Mouse (Mus musculus) mouse trophoblast stem cell (cell line): ENCODE measurements around the gene Zfp697.
"Not testable (repeated sequence)": the region's sequence is repeated elsewhere in the genome, so short reads cannot be mapped to it uniquely, and the experiment has no call there.

Experiments used
- in situ Hi-C, 2 experiments: fragments of 300-500 bp; cut with MseI, MboI; formaldehyde crosslinking; loops; 2 replicates in 1 of 2; 3 replicates in 1 of 2; pipeline ENCODE4 v1.15.1; 2025

The Zfp697 gene

DNA sequence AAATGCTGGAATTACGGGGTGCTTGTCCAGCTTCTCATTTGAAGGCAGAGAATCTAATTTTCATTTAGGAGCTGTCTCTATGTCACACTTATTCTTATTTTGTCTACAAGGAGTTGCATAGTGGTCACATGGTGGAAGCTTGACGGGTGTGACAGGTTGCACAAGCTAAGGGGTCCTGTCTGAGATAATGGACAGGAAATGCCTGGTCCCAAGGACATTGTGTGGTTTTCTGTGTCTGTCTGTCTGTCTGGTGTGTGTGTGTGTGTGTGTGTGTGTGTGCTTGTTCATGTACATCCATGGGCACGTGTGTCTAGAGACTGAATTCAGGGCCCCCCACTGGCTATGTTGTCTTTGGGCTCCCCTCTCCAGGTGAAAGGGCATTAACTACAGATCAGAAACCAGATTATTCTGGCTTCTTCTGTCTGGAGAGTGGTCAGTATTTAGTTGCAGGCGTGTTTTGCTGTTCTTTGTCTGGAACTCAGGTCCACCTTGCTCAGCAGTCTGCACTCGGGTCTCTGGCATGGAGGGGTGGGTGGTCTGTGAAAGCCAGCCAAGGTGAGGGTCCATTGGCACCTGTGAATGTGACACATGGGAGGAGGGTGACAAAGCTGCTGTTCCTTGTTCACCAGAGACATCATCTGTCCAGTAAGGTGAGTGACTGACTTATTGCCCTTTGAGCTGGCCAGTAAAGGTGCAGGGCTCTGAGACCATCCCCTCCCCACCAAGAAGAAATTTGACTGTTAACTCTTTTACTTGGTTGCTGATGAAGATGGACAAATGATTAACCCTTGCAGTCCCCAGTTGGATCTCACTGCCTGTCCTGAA lies 34.4 kb downstream of the Zfp697 start:
- in situ Hi-C loops, result no loop called here

DNA sequence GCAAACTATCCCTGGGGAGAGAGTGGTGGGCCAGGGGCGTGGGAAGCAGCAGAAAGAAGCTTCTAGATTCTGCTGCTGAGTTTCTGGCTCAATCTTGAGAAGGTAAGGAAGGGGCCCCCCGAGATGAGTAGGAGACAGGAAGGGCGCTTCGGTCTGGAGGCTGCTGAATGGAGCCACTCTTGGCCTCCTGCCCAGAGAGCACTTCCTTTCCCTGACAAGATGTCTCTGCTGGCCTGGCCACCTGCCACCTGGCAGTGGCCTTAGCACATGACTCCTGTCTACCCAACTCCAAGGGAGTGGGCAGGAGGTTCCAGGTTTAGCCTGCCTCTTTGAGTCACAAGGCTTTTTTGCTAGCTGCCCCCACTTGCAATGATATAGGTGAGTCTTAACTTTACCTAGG lies 35.1 kb downstream of the Zfp697 start:
- in situ Hi-C loops, result no loop called here

DNA sequence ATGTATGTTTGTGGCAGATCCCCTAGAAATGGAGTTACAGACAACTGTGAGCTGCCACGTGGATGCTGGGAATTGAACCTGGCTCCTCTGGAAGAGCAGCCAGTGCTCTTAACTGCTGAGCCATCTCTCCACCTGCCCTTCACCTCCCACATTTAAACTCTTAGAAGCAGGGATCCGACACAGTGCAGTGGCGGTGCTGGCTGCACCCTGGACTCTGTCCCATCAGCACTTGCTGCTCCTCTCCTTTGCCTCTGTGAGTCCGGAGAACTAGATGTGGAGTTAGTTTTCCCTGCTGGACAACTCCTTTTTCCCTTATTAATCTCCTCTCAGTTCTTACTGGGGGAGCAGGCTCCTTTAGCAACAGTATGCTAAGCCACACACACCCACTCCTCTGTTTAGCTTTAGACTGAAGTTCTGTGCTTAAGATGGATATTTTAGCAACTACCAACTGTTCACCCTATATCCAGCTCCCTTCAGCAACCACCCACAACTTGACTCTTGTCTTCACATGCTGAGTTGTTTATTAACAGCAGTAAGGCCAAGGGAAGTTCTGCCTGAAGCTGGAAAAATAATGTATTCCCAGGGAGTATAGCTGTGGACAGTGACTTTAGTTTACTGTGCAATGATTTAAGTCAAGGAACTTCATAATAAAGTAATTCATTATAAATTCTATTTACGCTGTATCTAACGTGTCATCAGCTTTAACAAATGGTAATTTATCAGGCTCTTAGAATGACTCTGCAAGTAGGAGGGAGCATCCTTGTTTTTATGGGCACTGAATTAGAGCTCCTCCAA lies 36.9 kb downstream of the Zfp697 start:
- in situ Hi-C loops, result no loop called here

DNA sequence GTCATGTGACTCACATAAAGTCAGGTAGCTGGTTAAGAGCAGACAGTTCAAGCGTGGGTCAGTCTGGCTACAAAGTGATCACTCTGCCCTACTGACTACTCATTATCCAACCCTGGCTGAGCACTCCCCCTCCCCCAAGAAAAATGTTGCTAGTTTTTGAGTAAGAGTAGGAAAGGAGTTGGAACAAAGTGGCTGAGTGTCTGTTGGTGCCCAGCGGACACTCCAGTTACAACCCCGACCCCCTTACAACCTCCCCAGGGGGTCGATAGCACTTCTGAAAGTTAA lies 37.5 kb downstream of the Zfp697 start:
- in situ Hi-C loops, result loop anchor here (5.0 kb wide), 2 partner anchors 37 to 42 kb away; partner anchors contain the start of gene Zfp697 (in 1 of the 2)

DNA sequence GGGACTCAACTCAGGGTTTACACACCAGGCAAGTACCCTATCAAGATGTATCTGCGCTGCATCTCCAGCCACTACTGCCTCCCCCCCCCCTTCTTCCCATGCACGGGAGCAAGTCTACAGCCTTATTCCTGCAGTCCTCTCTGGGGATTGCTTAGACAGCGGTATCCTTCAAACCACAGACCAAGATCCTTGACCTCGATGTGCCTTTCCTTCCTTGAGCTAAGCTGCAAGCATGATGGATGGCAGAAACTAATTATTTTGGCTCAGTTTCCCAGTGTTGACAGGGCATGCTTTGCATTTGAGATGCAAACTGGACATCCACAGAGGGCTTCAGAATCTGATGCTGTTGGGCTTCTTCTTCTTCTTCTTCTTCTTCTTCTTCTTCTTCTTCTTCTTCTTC lies 40.7 kb downstream of the Zfp697 start:
- in situ Hi-C loops, result loop anchor here (5.0 kb wide), 2 partner anchors 41 to 46 kb away; partner anchors contain the start of gene Zfp697 (in 1 of the 2)

DNA sequence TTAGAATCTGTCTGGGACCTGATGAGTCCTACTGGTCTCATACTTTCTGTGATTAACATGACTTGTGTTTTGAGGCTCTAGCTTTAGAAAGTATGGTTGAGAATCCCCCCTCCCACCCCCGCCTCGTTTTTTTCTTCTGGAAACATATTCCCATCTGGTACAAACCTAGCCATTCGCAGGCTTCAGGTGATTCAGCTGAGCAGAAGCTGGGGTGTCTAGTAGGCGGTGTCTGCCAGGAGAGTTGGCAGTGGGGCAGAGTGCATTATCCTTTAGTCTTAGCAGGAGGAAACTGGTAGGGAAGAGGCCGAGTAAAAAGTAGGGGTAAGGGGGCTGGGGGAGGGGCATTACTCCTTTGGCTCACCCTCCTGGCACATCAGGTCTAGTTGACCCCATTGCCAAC lies 44.5 kb downstream of the Zfp697 start:
- in situ Hi-C loops, result loop anchor here in 1 of 2 experiments (25.0 kb wide), 1 partner anchor 89 kb away; the partner anchor contains the start of gene Phgdh

DNA sequence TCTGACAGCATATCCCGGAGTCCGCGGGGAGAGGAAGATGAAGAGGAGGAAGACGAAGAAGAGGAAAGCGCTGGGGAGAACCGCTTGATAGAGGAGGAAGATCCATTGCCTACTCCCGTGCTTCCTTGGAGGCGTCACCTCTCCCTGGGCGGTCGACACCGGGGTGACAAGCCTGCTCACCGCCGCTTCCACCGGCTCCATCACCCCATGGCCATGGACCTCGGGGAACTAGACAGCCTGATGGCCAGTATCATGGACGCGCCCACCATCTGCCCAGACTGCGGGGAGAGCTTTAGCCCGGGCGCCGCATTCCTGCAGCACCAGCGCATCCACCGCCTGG lies 45.0 kb downstream of the Zfp697 start:
- in situ Hi-C loops, result loop anchor here in 1 of 2 experiments (25.0 kb wide), 1 partner anchor 90 kb away; the partner anchor contains the start of gene Phgdh

DNA sequence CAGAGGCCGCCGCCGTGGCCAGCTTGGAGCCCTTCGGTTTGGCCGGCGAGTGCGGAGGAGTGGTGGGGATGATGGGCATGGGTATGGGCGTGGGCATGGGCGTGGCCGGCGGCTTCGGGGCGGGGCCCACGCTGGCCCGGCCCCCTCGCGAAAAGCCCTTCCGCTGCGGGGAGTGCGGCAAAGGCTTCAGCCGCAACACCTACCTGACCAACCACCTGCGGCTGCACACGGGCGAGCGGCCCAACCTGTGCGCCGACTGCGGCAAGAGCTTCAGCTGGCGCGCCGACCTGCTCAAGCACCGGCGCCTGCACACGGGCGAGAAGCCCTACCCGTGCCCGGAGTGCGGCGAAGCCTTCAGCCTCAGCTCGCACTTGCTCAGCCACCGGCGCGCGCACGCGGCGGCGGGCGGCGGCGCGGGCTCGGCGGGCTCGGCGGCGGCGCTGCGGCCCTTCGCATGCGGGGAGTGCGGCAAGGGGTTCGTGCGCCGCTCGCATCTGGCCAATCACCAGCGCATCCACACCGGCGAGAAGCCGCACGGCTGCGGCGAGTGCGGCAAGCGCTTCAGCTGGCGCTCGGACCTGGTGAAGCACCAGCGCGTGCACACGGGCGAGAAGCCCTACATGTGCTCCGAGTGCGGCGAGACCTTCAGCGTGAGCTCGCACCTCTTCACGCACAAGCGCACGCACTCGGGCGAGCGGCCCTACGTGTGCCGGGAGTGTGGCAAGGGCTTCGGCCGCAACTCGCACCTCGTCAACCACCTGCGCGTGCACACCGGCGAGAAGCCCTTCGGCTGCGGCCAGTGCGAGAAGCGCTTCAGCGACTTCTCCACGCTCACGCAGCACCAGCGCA lies 45.6 kb downstream of the Zfp697 start:
- in situ Hi-C loops, result loop anchor here in 1 of 2 experiments (25.0 kb wide), 1 partner anchor 91 kb away; the partner anchor contains the start of gene Phgdh

DNA sequence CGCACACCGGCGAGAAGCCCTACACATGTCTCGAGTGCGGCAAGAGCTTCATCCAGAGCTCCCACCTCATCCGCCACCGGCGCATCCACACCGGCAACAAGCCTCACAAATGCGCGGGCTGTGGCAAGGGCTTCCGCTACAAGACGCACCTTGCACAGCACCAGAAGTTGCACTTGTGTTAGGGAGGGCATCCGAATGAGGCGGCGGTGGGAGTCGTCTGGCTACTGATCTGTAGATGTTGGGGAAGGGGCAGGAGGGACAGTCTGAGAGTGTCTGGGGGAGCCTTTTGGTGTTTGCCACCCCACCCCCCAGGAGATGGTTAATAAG lies 46.2 kb downstream of the Zfp697 start:
- in situ Hi-C loops, result loop anchor here in 1 of 2 experiments (25.0 kb wide), 1 partner anchor 91 kb away; the partner anchor contains the start of gene Phgdh

DNA sequence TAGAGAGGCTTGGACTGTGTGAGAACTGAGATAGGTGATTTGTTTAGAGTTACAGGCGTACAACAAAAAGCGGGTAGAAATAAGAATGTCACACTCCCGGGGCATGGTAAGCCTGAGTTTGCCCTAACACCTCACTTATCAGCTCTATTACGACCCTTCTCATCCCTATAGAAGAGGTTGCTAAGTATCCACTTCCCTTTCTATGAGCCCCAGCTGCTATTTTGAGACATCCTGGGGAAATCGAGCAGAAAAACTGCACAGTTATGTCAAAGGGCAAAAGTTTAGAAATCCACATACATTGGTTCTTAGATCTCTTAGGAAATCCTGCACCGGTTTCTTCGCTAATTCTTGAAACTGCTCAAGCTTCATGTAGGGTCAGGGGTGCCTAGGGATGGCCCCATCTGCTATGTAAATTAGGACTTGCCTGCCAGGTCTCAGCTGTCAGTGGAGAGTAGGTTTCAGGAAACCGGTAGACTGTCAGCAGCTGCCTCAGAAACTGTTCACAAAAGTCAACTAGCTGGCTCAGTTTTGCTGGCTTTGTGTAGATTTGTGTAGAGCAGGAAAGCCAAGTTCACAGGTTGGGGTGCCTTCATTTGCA lies 46.8 kb downstream of the Zfp697 start:
- in situ Hi-C loops, result loop anchor here in 1 of 2 experiments (25.0 kb wide), 1 partner anchor 92 kb away; the partner anchor contains the start of gene Phgdh

DNA sequence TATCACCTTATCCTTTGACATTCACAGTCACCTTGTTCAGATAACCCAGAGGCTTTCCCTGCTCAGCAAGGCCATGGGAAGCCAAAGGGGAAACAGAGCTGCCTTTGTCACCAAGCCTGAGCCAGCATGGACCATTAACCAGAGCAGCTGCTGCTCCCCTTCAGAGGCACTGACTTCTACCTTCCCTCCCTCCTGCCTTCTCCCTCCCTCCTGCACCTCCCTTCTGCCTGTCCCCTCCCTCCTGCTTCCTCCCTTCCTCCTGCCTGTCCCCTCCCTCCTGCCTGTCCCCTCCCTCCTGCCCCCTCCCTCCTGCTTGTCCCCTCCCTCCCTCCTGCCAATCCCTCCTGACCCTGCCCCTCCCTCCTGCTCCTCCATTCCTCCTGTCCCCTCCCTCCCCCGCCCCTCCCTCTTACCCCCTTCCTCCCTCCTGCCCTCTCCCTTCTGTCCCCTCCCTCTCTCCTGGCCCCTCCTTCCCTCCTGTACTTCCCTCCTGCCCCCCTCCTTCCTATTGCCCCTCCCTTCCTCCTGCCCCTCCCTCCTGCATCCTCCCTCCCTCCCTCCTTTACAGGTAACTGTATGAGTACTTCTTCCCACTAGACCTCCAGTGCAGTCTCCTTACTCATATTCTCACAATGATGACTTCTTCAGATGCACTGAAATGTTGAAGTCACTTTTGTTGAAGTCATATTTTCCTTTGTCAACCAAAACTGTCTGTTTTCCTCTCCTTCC lies 52.0 kb downstream of the Zfp697 start:
- in situ Hi-C loops, result loop anchor here in 1 of 2 experiments (25.0 kb wide), 1 partner anchor 97 kb away; the partner anchor contains the start of gene Phgdh

DNA sequence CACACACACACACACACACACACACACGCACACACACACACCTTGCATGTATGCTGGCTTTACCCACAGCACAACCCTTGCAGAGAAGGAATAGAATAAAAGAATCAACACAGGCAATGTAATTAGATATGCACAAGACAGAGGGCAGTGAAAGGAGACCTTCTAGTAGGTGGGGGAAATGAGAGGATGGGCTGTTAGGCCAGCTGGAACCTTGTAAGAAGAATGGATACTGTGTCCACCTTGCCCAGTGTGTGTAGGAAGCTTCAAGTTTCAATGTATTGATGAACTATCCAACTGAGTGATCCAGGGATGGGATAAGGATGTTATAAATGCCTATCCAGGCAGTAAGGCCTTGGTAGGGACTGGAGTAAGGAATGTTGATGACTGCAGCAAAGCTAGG lies 52.8 kb downstream of the Zfp697 start:
- in situ Hi-C loops, result loop anchor here in 1 of 2 experiments (25.0 kb wide), 1 partner anchor 98 kb away; the partner anchor contains the start of gene Phgdh

DNA sequence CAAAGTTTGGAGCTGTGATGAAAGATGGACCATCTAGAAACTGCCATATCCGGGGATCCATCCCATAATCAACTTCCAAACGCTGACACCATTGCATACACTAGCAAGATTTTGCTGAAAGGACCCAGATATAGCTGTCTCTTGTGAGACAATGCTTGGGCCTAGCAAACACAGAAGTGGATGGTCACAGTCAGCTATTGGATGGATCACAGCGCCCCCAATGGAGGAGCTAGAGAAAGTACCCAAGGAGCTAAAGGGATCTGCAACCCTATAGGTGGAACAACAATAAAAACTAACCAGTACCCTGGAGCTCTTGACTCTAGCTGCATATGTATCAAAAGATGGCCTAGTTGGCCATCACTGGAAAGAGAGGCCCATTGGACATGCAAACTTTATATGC lies 60.0 kb downstream of the Zfp697 start:
- in situ Hi-C loops, result loop anchor here in 1 of 2 experiments (25.0 kb wide), 1 partner anchor 105 kb away; the partner anchor contains the start of gene Phgdh

DNA sequence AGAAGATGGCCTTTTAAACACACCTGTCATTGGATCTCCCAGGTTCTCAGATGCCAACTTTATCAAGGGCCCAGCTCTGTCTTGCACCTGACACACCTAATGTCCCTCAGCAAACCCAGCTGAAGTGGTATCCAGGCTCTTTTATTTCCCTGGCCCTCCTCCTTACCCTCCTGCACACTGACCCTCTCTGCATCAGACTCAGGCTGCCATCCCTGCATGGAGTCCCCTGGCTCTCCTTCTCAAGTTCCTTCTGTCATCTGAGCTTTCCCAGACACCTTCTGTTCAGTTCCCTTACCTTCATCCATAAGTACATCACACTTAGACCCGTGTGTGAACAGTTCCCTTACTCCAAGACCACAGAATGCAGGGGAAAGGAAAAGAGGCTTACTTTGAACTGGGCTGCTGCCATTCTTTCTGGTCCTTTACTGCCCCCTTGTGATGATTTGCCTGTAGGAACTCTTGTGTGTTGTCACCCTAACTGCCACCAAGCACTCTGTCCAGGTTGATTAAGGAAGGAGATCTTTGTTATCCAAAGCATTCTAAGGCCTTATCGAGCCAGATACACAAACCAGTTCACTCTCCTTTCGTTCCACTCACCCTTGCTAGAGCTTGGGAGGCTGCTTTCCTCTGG lies 61.0 kb downstream of the Zfp697 start:
- in situ Hi-C loops, result loop anchor here in 1 of 2 experiments (25.0 kb wide), 1 partner anchor 106 kb away; the partner anchor contains the start of gene Phgdh

DNA sequence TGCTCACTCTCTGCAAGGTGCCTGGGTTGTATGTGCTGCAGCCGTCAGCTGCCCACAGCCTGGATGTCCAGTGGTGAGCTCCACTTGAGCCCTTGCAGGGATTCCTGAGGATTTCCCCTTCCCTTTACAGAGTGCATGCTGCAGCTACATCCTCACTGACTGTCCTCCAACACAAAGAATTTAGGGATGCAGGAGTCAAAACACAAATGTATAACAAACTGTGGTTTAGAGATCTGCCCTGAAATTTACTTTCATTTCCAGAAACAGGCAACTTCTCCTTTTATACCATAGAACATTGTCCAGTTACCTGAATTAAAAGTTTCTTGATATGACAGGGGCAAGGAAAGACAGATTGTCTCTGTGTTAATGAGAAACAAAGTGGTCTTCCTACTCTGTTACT lies 61.7 kb downstream of the Zfp697 start:
- in situ Hi-C loops, result loop anchor here in 1 of 2 experiments (25.0 kb wide), 1 partner anchor 107 kb away; the partner anchor contains the start of gene Phgdh

DNA sequence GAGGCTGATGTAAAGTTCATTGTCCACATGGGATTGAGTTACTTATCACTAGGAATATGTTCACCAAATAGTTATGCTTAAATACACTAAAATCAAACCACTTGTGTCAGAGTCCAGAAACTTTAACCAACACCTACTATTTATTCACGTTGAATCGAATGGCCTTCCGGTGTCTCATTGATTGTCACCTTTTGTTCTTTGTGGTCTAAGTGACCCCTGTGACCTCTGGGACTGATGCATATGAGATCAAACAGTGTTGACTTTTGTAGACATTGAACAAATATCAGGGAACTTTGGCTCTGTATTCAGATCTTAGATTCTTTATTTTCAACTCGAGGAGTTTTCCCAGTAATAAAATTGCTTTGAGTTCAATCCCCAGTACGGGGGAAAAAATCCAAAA lies 71.5 kb downstream of the Zfp697 start:
- in situ Hi-C loops, result not testable (repeated sequence)

DNA sequence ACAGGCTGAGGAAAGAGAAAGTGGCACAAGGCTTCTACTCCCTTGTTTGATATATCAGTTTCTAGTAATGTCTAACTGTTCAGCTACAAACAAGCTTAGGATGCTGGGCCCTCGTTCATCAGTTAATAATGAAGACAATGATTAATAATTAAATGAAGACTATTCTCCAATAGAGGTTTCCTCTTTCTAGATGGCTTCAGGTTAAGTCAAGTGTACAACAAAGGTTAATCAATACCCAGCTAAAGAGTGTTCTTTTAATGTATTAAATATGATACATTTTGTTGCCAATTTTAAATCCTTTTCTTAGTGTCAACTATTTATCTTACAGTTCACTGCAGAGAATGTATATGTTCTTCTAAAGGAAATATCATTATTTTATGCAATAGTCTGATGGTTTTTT lies 74.8 kb downstream of the Zfp697 start, which contains the start of gene Gm4450:
TSS of gene Gm4450 (minus strand) at position 101 of the 400 bp plus-strand sequence.
- in situ Hi-C loops, result not testable (repeated sequence)

DNA sequence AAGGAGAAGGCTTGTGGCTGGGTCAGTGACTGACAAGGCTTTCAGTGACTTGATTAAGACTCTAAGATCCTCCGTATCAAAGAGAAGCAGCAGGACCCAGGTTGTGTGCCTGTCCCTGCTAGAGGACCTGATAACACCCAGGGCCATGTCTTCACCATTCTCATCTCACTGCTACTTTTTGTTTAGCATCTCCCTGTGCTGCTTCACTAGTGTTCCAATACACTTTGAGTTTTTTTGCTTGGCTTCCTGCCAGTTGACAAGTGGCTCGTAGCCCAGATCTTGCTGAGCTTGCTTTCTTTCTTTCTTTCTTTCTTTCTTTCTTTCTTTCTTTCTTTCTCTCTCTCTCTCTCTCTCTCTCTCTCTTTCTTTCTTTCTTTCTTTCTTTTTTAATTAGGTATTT lies 87.1 kb downstream of the Zfp697 start:
- in situ Hi-C loops, result not testable (repeated sequence)

DNA sequence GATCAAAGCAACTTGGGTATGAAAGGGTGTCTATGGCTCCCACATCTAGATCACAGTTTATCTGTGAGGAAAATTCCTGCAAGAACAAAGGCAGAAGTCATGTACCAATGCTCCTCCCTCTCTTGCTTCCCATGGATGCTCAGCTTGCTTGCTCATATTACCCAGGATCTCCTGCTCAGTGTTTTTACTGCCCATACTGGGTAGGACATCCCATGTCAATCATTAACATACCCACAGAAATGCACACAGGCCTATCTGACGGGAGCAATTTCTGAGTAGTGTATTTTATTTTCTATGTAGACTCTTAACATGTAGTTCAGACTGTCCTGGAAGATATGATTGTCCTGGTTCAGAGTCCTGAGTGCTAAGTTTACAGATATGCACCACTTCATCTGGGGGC lies 88.8 kb downstream of the Zfp697 start:
- in situ Hi-C loops, result not testable (repeated sequence)

DNA sequence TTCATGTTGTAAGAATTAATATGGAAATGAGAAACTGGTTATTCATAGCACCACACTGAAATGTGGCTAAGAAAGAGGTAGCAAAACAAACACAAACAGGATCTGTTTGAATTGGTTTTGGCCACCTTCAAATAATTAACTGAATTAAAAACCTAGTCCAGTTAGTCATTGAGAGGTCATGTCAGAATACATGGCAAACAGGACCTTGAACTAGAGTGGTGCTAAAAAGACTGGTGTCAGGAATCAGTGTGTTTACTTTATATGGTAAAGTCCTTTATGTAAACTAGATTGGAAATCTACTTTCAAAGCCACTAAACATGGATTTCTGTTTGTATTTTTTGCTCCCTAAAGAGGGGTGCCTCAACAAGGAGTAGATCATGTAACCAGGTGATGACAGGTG lies 89.2 kb downstream of the Zfp697 start:
- in situ Hi-C loops, result not testable (repeated sequence)
